Mouse (Mus musculus): ENCODE results near the gene Unc45a. TPM values are rescaled to one million over a fixed set of nuclear protein-coding genes. Genes with fewer than 3 reads are reported as not detected.
"Not testable (repeated sequence)": the region's sequence is repeated elsewhere in the genome, so short reads cannot be mapped to it uniquely, and the experiment has no call there.

Unc45a gene
- total RNA-seq, 2 experiments from 2014 or later = 9.7 to 12.1 TPM

DNA sequence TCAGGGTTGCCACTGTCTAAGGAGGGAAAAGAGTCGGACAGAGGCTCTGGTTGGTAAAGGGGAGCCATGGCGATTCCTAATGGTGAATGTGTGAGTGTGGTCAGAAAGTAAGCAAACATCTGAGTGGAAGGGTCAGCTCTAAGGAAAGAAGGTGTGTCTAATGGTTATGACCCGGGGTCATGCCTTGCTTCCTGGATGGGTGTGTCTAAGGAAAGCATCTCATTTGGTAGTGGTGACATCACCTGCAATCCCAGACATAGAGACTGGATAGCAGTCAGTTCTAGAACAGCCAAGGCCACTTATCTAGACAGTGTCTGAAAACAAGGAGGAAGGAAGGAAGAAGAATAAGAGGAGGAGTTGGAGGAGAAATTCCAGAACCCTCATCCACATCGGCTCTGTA is 6.0 kb downstream of the Unc45a start:
- DNase-seq = no peak
- intact Hi-C loops (cut with DNase I) = no loop called here

DNA sequence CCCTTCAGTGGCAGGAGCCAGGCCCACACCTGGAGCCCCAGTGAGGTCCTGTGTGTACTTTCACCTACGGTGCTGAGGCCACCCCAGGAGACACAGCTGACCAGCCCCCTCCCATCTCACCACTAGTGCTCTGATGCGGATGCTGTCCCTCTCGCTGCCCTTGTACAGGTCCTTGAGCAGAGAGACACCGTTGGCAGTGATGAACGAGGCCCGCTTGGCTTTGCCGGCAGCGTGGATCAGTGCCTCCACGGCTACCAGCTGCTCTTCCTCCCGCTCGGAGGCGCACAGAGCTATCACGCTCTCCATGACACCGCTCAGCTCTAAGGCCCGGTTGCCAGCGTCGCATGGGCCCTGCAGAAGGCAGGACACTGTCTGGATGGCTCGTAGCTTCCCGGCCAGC is 9.4 kb downstream of the Unc45a start:
- intact Hi-C loops (cut with DNase I) = no loop called here
- no peak for DNase-seq

DNA sequence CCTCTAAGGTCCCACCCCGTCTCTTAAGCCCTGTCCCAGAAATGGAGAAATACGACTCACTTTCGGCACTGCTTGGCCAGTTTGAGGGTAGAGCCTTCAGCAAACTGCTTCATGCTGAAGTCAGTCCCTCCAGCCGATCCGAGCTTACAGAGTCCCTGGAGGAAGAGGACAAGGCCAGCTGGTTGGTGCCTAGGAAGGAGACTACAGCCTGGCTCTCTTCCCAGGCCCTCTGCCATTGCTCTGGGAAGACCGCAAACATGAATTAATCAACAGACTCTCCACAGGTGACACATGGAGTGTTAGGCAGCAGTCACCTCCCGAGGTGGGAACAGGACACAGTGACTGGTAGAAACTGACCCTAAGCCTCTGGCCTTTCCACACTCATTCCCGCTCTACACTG is 10.5 kb downstream of the Unc45a start:
- intact Hi-C loops (cut with DNase I) = no loop called here
- DNase-seq = no peak

DNA sequence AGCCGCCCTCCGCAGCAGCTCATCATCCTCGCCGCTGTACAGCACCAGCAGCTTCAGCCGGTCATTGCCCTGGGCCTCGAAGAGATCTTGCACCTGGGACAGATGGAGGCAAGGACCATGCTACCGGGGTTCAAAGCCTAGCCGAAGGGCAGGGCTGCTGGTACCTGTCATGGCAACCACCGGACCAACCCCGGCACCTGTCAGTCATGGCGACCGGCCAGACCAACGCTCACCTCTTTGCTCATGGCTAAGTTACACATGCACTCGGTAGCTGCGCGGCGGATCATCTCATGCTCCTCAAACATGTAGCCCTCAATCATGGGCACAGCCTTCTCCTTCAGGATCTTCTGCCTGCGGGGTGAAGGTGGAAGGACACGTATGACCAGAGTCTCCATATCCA is 14.7 kb downstream of the Unc45a start:
- no peak for DNase-seq
- intact Hi-C loops (cut with DNase I) = no loop called here

DNA sequence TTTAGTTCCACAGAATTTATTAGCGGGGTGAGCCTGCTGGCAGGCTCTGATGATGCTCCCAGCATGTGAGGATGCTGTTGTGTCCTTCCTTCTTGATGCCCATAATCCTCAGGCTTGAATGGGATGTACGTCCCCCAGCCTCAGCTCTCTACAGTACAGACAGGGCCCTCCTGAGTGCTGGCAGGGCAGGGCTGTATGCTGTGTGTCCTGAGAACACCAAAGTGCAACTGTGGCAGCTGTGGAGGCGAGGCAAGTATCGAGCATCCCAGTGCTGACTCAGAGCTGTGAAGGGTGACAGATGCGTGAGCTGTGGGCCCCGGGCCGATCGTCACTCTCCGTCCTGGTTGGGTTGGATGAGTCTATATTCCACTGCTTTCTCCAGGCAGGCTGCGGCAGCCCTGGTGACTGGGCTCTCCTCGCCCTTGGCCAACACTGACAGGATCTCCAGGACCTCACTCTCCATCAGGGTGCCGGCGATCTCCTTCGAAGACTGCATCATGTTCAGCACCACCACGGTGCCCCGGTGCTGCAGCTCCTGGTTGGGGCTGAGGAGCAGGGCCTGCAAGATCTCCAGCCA is 15.4 kb downstream of the Unc45a start:
- no peak for DNase-seq
- intact Hi-C loops (cut with DNase I) = no loop called here

DNA sequence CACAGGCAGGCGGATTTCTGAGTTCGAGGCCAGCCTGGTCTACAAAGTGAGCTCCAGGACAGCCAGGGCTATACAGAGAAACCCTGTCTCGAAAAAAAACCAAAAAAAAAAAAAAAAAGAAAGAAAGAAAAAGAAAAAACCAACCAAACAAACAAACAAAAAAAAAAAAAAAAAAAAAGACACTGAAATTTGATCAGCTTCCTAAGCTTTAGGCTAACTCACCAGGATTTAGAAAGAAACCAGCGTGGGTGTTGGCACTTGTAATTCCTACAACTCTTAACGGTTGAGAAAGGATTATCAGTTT is 16.0 kb downstream of the Unc45a start:
- DNase-seq; intact Hi-C loops (cut with DNase I): not testable (repeated sequence)

DNA sequence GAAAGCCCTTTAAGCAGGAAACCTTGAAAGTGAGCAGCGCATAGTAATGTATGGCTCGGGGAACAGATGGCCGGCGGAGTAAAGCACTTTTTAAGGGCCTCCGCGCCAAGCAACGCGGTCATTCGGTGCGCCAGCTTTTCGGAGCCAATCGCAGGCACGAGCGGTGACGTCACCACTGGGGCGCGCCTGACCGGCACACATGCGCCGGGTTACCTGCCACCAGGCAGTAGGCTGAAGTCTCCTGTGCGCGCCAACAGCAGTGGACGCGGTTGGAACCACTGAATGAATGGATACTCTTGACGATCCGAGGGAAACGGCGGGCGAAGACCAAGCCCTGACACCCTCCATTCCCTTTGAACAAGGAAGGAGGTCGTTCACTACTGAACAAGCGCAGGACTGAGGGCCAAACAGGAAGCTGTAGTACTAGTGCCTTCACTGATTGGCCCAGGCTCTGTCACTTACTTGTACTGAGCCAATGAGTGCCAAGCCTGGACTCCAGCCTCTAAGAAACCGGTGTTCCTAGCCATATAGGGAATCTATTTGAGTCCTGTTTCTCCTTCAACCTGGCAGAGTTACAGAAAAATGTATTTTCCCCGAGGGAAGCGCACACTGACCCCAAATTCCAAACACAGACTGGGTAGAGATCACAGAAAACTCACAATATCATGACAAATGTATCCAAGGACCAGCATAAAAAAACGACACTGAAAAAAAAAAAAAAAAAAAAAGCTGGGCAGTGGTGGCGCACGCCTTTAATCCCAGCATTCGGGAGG is 16.6 kb downstream of the Unc45a start, which contains the start of gene Rccd1:
Gene Rccd1 (minus strand): TSS at position 412 of the 773 bp plus-strand sequence.
- peak; percentile 87 to 93 for DNase-seq
- intact Hi-C loops (cut with DNase I) = no loop called here

DNA sequence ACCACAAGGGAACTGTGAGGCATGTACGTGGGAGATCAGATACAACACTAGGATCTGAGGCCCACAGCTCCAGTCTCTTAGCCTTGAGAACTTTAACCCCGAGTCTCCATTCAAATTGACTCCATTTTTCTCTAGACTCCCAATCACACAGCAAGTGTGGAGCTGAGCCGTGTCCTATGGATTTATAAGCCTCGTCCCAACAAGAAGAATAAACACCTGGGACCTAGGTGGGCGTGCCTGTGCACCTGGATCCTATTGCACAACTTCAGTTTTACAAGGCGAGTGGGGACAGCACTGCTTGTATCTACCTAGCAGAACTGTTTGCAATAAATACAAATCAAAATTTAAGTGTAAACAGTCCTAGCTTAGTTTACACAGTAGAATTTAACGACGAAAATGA is 17.5 kb downstream of the Unc45a start:
- intact Hi-C loops (cut with DNase I) = no loop called here
- no peak for DNase-seq

DNA sequence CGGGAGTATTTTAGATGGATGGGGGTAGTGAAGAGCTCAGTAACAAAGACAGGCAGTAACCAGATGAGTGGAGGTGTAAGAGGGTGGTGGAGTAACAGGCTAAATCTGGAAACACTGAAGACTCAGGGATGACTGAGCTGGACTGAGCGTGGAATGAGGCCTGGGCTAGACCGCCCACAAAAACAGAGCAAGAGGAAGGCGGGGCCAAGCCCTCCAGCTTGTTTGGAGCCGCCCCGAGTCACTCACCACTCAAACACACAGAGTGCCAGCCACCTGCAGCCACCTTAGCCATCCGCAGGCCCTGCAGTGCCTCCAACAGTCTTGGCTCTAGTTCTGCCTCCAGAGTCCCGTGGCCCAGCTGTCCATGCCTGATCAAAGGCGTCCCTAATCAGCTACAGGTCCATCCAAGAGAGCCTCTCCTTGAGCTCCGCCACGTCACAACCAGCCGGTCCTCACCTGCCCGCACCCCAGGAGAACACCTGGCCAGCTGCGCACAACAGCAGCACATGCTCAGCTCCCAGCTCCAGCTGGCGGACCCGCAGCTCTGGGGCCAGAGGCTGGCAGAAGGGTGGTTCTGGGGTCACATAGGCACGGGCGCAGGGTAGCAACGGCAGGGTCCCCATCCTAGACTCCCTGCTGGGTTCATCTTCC is 20.8 kb downstream of the Unc45a start:
- intact Hi-C loops (cut with DNase I) = no loop called here

DNA sequence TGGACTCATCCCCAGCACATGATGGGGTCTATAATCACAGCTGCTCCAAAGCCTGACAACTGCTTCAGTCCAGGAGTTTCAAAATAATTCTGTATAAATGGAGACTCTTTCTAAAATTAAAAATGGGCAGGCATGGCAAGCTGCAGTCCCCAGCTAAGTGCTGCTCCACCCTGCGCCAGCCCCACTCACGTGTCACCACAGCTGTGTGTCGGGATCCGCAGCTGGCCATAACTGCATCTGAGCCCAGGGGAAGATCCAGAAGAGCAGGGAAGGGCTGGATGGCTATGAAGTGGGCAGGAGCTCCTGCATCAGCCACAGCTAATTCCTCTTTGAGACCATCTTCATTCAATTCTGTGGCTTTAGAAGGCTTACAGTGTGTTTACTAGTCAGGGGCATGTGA is 22.1 kb downstream of the Unc45a start:
- intact Hi-C loops (cut with DNase I) = no loop called here
- DNase-seq = no peak

More for the DNA sequence above, 20.8 kb downstream of the Unc45a start:
- no peak for DNase-seq

DNA sequence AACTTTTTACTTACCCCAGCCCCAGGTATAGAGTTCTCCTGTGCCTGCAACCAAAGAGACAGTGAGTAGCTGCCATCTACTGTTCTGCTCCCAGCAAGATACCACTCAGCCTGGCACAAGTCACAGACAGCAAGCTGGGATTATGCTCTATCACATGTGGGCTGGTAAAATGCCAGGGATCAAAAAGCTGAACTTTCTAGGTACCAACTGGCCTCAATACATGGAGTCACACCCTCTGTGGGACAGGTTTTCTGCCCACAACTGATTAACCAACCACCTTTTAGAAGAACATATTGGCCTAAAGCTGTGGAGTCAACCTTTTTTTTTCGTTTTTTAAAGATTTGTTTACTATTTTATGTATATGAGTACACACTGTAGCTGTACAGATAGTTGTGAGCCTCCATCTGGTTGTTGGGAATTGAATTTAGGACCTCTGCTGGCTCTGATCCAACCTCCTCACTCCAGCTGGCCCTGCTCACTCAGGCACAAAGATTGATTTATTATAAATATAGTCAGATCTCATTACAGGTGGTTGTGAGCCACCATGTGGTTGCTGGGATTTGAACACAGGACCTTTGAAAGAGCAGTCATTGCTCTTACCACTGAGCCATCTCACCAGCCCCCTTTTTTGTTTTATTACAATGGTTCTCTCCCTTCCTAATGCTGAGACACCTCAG is 23.2 kb downstream of the Unc45a start:
- DNase-seq = no peak
- intact Hi-C loops (cut with DNase I) = no loop called here

DNA sequence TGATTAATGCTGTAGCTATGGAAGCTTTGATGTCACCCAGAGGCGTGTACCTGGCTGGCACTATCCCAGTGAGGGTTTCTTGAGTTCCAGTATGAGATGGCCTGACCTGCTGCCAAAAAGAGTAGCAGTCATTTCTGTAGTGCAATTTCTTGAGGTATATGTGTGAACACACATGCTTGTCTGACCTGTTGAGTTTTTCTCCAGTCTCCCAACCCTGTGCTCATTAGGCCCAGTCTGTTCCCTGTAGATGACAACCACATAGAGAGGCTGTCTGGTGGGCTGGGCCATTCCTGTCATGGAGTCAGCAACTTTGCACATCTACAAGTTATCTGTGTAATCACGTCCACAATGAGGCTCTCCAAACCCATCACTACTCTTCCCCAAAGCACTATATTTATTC is 25.1 kb downstream of the Unc45a start:
- intact Hi-C loops (cut with DNase I) = no loop called here
- no peak for DNase-seq

DNA sequence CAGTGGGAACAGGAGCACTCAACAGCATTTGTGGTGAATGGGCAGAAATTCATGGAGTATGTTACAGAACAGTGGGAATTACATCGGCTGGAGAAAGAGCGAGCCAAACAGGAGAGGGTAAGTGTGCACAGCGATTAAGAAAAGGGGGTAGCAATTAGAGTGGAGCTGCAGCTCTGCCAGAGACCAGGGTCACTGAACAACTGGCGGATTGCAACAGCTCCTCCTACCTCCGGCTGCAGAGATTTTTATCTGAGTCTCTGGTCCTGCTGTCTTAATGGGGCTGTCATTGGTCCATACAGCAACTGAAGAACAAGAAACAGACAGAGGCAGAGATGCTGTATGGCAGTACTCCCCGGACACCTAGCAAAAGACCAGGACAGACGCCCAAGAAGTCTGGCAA is 30.0 kb downstream of the Unc45a start:
- intact Hi-C loops (cut with DNase I) = no loop called here
- no peak for DNase-seq

DNA sequence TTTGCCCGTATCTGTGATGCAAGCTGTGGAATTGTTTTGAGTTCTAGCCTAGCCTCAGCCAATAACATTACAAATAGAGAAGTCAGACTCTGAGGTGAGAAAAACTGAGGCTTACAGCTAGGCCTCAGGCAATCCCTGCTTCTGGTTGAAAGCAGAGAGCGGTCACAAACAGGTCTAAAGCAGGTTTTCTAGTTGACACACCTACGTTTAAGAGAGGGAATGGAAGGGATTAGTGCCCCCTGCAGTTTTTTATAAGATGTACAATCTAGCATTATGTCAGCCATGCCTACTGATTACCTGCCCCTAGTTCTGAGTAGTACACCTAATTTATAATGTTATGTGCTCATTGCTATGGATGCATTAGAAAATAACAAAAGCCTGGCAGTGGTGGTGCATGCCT is 33.0 kb downstream of the Unc45a start:
- intact Hi-C loops (cut with DNase I) = no loop called here
- no peak for DNase-seq

DNA sequence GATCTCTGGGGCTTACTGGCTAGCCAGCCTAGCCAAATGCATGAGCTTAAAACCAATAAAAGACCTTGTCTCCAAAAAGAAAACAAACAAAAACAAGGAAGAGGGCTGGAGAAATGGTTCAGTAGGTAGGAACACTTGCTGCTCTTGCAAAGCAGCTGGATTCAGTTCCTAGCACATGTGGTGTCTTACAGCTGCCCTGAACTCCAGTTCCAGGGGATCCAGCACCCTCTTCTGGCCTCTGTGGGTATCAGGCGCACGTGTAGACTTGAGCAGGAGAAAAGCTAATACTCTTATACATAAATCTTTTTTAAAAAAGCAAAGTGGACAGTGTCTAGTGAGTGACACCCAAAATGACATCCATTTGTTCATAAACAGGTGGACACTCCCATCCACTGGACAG is 39.3 kb downstream of the Unc45a start:
- no peak for DNase-seq
- intact Hi-C loops (cut with DNase I) = no loop called here

DNA sequence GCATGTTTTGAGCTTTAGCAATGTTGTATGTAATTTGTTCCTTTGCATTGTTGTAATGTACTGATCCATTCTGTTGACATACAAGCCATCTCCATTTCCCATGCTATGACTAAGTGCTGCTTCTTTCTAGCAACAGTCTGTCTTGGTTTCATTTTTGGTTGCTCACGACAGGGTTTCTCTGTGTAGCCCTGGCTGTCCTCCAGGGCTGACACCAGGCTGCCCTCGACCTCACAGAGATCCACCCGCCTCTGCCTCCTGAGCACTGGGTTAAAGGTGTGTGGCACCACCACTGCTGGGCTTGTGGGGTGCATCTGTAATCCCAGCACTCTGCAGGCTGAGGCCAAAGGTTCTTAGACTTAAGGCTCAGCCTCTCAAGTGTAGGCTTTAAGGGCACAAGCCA is 41.2 kb downstream of the Unc45a start:
- intact Hi-C loops (cut with DNase I) = no loop called here
- no peak for DNase-seq

DNA sequence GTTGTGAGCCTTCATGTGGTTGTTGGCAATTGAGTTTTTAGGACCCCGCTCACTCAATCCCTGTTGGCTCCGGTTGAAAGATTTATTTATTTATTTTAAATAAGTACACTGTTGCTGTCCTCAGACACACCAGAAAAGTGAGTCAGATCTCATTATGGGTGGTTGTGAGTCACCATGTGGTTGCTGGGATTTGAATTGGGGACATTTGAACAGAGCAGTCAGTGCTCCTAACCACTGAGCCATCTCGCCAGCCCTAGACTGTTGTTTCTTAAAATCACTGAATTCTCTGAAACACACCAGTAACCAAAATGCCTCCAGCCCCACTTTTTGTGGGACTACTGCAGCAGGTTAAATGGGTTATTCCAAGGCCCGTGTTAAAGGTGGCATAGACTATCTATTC is 42.1 kb downstream of the Unc45a start:
- intact Hi-C loops (cut with DNase I) = no loop called here
- DNase-seq = no peak

DNA sequence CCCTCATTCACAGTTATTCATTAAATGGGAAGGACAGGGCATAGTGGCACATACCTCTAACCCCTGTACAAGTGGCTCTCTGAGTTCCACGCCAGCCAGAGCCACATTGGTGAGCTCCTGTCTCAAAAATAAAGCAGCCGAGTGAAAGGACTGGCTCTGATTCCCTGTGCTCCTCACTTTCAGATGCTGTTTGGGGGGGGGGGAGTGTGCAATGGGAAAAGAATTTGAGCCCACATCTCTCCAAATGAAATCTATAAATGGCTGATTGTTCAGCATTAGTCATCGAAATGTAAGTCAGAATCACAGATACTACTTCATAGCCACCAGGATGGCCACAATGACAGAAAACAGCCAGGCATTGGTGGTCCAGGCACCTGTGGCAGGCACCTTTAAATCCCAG is 43.8 kb downstream of the Unc45a start:
- no peak for DNase-seq
- intact Hi-C loops (cut with DNase I) = no loop called here

DNA sequence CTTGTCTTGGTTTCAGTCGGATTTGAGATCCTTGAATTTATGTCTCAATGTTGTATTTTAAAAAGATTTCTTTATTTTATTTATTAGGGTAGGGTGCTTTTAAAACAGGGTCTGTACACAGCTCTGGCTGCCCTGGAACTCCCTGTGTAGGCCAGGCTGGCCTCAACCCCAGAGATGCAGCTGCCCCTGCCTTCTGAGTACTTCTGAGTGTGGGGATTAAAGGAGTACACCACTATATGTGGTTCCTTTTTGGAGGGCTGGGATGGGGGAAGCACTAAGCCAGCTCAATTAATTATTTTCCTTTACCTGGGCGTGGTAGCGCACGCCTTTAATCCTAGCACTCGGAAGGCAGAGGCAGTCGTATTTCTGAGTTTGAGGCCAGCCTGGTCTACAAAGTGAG is 44.3 kb downstream of the Unc45a start:
- intact Hi-C loops (cut with DNase I) = no loop called here
- no peak for DNase-seq

DNA sequence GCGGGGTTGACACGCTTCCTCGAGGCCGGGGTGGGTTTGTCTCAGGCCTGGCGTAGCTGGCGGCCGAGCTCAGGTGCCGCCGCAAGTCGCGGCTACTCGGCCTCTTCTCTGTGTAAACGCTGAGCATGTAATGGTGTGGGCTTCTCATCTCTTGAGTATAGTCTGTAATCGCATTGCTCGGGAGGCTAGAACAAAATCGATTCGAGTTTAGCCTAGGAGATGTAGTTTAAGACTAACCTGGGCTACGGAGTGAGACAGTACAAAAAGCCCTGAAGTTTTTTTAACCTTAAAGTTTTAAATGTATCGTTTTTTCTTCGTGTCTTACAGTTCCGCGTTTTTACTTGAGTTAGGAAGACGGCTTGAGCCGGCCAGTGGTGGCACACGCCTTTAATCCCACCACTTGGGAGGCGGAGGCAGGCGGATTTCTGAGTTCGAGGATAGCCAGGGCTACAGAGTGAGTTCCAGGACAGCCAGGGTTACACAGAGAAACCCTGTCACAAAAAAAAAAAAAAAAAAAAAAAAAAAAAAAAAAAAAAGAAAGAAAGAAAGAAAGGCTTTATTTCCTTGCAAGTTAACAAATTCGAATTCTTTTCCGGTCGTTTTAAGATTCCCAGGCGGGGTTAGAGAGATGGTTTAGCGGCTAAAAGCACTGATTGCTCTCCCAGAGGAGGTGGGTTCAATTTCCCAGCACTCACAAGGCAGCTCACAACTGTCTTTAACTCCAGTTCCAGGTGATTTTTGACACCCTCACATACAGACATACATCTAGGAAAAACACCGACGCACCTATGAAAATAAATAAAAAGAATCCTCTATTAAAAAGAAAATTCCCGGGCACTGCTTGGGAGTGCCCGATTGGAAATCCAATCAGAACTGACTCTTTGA is 45.8 kb downstream of the Unc45a start:
- no peak for DNase-seq
- intact Hi-C loops (cut with DNase I) = no loop called here
